Comparison of ENCODE assay signal across 11 mouse cellular contexts in genomic region chr9:32667518-32667908, GRCm38 (mm10). TPM values are rescaled to one million over a fixed set of nuclear protein-coding genes. Genes with fewer than 3 reads are reported as not detected.
DNase-seq lines count a peak whose midpoint lies in the region; ATAC-seq and TF ChIP-seq lines count a peak whose summit lies in the region.
"Had no signal": no experiment of that assay in that cellular context is flagged by ENCODE, and none has a peak within 500 bp of the region (broad histone marks: within the 10 kb centered on the region; RNA-seq: fewer than 3 reads in every experiment).

No protein-coding gene starts in this region.

- H3K27ac ChIP-seq in forebrain, embryonic 16.5 days (ENCODE audit: low read length): peak overlapping the region; percentile 65
- H3K27ac ChIP-seq in forebrain, embryonic 14.5 days (ENCODE audit: low read depth, low read length): no peak overlapping the region
- H3K27ac ChIP-seq in kidney, adult 2 months (ENCODE audit: insufficient read depth, low read depth, low read length): peak overlapping the region; percentile 40; the same call in 1 of the 2 replicates
- peak overlapping the region; percentile 18 for H3K27ac ChIP-seq in intestine, embryonic 15.5 days

- no peak for TF ChIP-seq CTCF in kidney, adult 2 months (conservative IDR thresholded peaks at IDR 0.05; ENCODE audit: insufficient read depth, insufficient read length, low read depth, low read length)

- intact Hi-C loops in left cerebral cortex, postnatal 14 days (cut with DNase I): no loop called here

- peaks cover 38% of the 10 kb centered on the region for H3K27me3 ChIP-seq in forebrain, embryonic 16.5 days (replicated peaks; ENCODE audit: control insufficient read depth, insufficient read depth, low read length)
- H3K27me3 ChIP-seq in forebrain, embryonic 14.5 days (replicated peaks; ENCODE audit: control insufficient read depth, insufficient read depth, low read length): peaks cover 51% of the 10 kb centered on the region
- no peaks in the 10 kb centered on the region for H3K27me3 ChIP-seq in kidney, adult 2 months (replicated peaks; ENCODE audit: control insufficient read depth, insufficient read depth, low read length)
- peaks cover 80% of the 10 kb centered on the region for H3K27me3 ChIP-seq in megakaryocyte, embryonic 14.5 days (replicated peaks)
- H3K27me3 ChIP-seq in intestine, embryonic 15.5 days (replicated peaks): no peaks in the 10 kb centered on the region

- H3K4me2 ChIP-seq in forebrain, embryonic 16.5 days (ENCODE audit: low read length): peak overlapping the region; percentile 16; the same call in 1 of the 2 replicates
- no peak overlapping the region for H3K4me2 ChIP-seq in forebrain, embryonic 14.5 days (ENCODE audit: low read length)
- H3K4me2 ChIP-seq in intestine, embryonic 15.5 days (replicated peaks): peak overlapping the region; percentile 18; the same call in 1 of the 2 replicates

- no peak for TF ChIP-seq POLR2A in kidney, adult 2 months (IDR thresholded peaks at IDR 0.05; ENCODE audit: low read depth, low read length)

- H3K4me1 ChIP-seq in forebrain, embryonic 16.5 days (replicated peaks; ENCODE audit: control insufficient read depth, insufficient read depth, low read length): peaks cover 20% of the 10 kb centered on the region
- H3K4me1 ChIP-seq in forebrain, embryonic 14.5 days (ENCODE audit: control insufficient read depth, insufficient read depth, low read length): peaks cover 5% of the 10 kb centered on the region
- no peaks in the 10 kb centered on the region; the same call in none of the 2 replicates for H3K4me1 ChIP-seq in kidney, adult 2 months (ENCODE audit: control insufficient read depth, insufficient read depth, low read length)
- peaks cover 28% of the 10 kb centered on the region for H3K4me1 ChIP-seq in megakaryocyte, embryonic 14.5 days
- peaks cover 22% of the 10 kb centered on the region for H3K4me1 ChIP-seq in intestine, embryonic 15.5 days (replicated peaks)

- H3K9ac ChIP-seq in forebrain, embryonic 16.5 days (replicated peaks; ENCODE audit: low read depth, low read length): no peak overlapping the region
- H3K9ac ChIP-seq in forebrain, embryonic 14.5 days (ENCODE audit: low read length): no peak overlapping the region
- no peak overlapping the region for H3K9ac ChIP-seq in intestine, embryonic 15.5 days

- no peak overlapping the region for H3K4me3 ChIP-seq in forebrain, embryonic 16.5 days (replicated peaks; ENCODE audit: low read length)
- H3K4me3 ChIP-seq in forebrain, embryonic 14.5 days (ENCODE audit: low read depth, low read length): no peak overlapping the region
- no peak overlapping the region for H3K4me3 ChIP-seq in kidney, adult 2 months (ENCODE audit: insufficient read depth, low read depth, low read length)
- H3K4me3 ChIP-seq in megakaryocyte, embryonic 14.5 days (replicated peaks): peak overlapping the region; percentile 8
- H3K4me3 ChIP-seq in intestine, embryonic 15.5 days (replicated peaks): no peak overlapping the region
- H3K4me3 ChIP-seq: myocyte had no signal

- peak; percentile 43 for ATAC-seq in forebrain, embryonic 16.5 days
- no peak for ATAC-seq in forebrain, embryonic 14.5 days
- no peak for ATAC-seq in megakaryocyte, adult 5-6 weeks (ENCODE audit: poor library complexity, severe bottlenecking)
- no peak for ATAC-seq in intestine, embryonic 15.5 days

- no peak for DNase-seq in forebrain, embryonic 14.5 days (ENCODE audit: low spot score)
- no peak for DNase-seq in kidney, adult 2 months
- no peak for DNase-seq in kidney, adult 9 months
- DNase-seq in left cerebral cortex, postnatal 14 days (ENCODE audit: low spot score in 2 of 2): no peak
- DNase-seq: adrenal gland, adult 8-10 months; cerebellum, adult 9-11 months had no signal

- WGBS in forebrain, embryonic 16.5 days: 15% methylated on average over 7 of the region's 7 CpGs
- WGBS in forebrain, embryonic 14.5 days: 21% methylated on average over 7 of the region's 7 CpGs
- 65% methylated on average over 7 of the region's 7 CpGs for WGBS in kidney, adult 2 months
- 42% methylated on average over 7 of the region's 7 CpGs for WGBS in intestine, embryonic 15.5 days

- no peaks in the 10 kb centered on the region for H3K9me3 ChIP-seq in forebrain, embryonic 16.5 days (ENCODE audit: control insufficient read depth, low read length)
- H3K9me3 ChIP-seq in forebrain, embryonic 14.5 days (replicated peaks; ENCODE audit: control insufficient read depth, low read length): no peaks in the 10 kb centered on the region
- H3K9me3 ChIP-seq in megakaryocyte, embryonic 14.5 days: no peaks in the 10 kb centered on the region
- H3K9me3 ChIP-seq in intestine, embryonic 15.5 days: no peaks in the 10 kb centered on the region

- H3K36me3 ChIP-seq in forebrain, embryonic 16.5 days (ENCODE audit: control insufficient read depth, insufficient read depth): no peaks in the 10 kb centered on the region
- H3K36me3 ChIP-seq in forebrain, embryonic 14.5 days (ENCODE audit: control insufficient read depth, insufficient read depth, low read length): no peaks in the 10 kb centered on the region
- no peaks in the 10 kb centered on the region for H3K36me3 ChIP-seq in kidney, adult 2 months (ENCODE audit: control insufficient read depth, insufficient read depth, low read length)
- no peaks in the 10 kb centered on the region for H3K36me3 ChIP-seq in megakaryocyte, embryonic 14.5 days (replicated peaks; ENCODE audit: low read length)
- H3K36me3 ChIP-seq in intestine, embryonic 15.5 days: no peaks in the 10 kb centered on the region

RNA-seq across cellular contexts. Expression of gene Ets1, which starts 31.5 kb away (rescaled TPM):
- polyA plus RNA-seq in forebrain, embryonic 16.5 days (2015; fragmentation: Nextera tagmentation; extraction: Ambion mirVana): 21.3 and 26.2 TPM in 2 replicates
- polyA plus RNA-seq in forebrain, embryonic 14.5 days (2014; fragmentation: Nextera tagmentation; extraction: Ambion mirVana): 14.5 and 18.1 TPM in 2 replicates
- 15.8 and 25.2 TPM in 2 replicates for polyA plus RNA-seq in kidney, adult 2 months (2012; rRNA removed)
- polyA plus RNA-seq in megakaryocyte, embryonic 14.5 days (2012; ENCODE audit: insufficient read depth, low replicate concordance): 0.09 TPM in 1 of 2 replicates, not detected in the other
- 8.6 and 16.8 TPM in 2 replicates for total RNA-seq in megakaryocyte, adult 5-6 weeks (2015)
- total RNA-seq in megakaryocyte, adult 5-6 weeks (2017): 29.5 and 33.1 TPM in 2 replicates
- polyA plus RNA-seq in intestine, embryonic 15.5 days (2015; fragmentation: Nextera tagmentation; extraction: Ambion mirVana): 38.5 and 43.0 TPM in 2 replicates
- total RNA-seq in left cerebral cortex, postnatal 14 days (2021): 10 to 100 TPM; 19.0 to 20.1 TPM

Comparison
In these comparisons a context has a peak if more than half of its experiments do, and no peak if none do; other contexts are left out.
1. RNA of gene Ets1, which starts 31.5 kb away (polyA plus RNA-seq): 38.5 to 43.0 TPM in intestine, embryonic 15.5 days, 15.8 to 25.2 TPM in kidney, adult 2 months, 21.3 to 26.2 TPM in forebrain, embryonic 16.5 days and 14.5 to 18.1 TPM in forebrain, embryonic 14.5 days; 0.09 TPM in megakaryocyte, embryonic 14.5 days; every median in the first group is over 10 times any median in the second.